Comparison of ENCODE assay signal across 25 mouse cellular contexts in genomic region chr1:138615388-138615787, GRCm38 (mm10). TPM values are rescaled to one million over a fixed set of nuclear protein-coding genes. Genes with fewer than 3 reads are reported as not detected.
DNase-seq lines count a peak whose midpoint lies in the region; ATAC-seq and TF ChIP-seq lines count a peak whose summit lies in the region.
"Had no signal": no experiment of that assay in that cellular context is flagged by ENCODE, and none has a peak within 500 bp of the region (broad histone marks: within the 10 kb centered on the region; RNA-seq: fewer than 3 reads in every experiment).

No protein-coding gene starts in this region.

- dilution Hi-C loops in CH12.LX (cut with MboI; ENCODE audit: extremely low pct_ligation_motif_present, extremely low pct_unique_long_range_greater_than_20kb, low sequenced_read_pairs), result no loop called here

- DNase-seq in heart, postnatal 36 days, result no peak
- no peak for DNase-seq in layer of hippocampus, adult 2 months (ENCODE audit: low spot score in 2 of 2)
- DNase-seq in layer of hippocampus, adult 18-20 months (ENCODE audit: low spot score in 2 of 2), result no peak
- DNase-seq in CH12.LX (ENCODE audit: extremely low read depth), result no peak
- no peak for DNase-seq in lung, postnatal 14 days
- DNase-seq: adrenal gland, postnatal 25 days; cerebellum, adult 2 months; cerebellum, postnatal 14 days; forebrain, postnatal 0 days; gastrocnemius, postnatal 14 days; kidney, adult 8-10 months; liver, embryonic 13.5 days; lung, adult 18-20 months had no signal

- H3K27ac ChIP-seq in heart, embryonic 15.5 days, result 0 out of 2 replicates have a peak overlapping the region, but pooled peaks have one; percentile 3
- H3K27ac ChIP-seq in layer of hippocampus, adult 2 months, result peak overlapping the region; percentile 61; the same call in 1 of the 2 replicates
- H3K27ac ChIP-seq in CH12.LX (ENCODE audit: insufficient read depth, low read depth), result peak overlapping the region; percentile 99
- H3K27ac ChIP-seq in bone marrow macrophage, adult 2 months (ENCODE audit: insufficient read depth, low read depth, low read length), result peak overlapping the region; percentile 92
- no peak overlapping the region for H3K27ac ChIP-seq in intestine, embryonic 16.5 days (ENCODE audit: low read length)
- H3K27ac ChIP-seq: embryonic facial prominence, embryonic 10.5 days; embryonic facial prominence, embryonic 15.5 days; forebrain, embryonic 12.5 days; hindbrain, embryonic 10.5 days; hindbrain, embryonic 15.5 days; limb, embryonic 10.5 days; limb, embryonic 15.5 days; liver, embryonic 13.5 days; midbrain, embryonic 12.5 days had no signal

- TF ChIP-seq POLR2A in CH12.LX (IDR thresholded peaks at IDR 0.05; ENCODE audit: low read depth, low read length), result no peak; the same call in 1 of the 2 replicates
- TF ChIP-seq POLR2A in bone marrow macrophage, adult 2 months (IDR thresholded peaks at IDR 0.05; ENCODE audit: borderline replicate concordance, low read depth, low read length), result no peak

- no peak for TF ChIP-seq CTCF in layer of hippocampus, adult 2 months (conservative IDR thresholded peaks at IDR 0.05)
- no peak for TF ChIP-seq CTCF in CH12.LX (conservative IDR thresholded peaks at IDR 0.05 in 1 of 2, IDR thresholded peaks at IDR 0.05 in 1 of 2; ENCODE audit: low read depth in 2 of 2, low read length in 2 of 2)
- no peak for TF ChIP-seq CTCF in bone marrow macrophage, adult 2 months (IDR thresholded peaks at IDR 0.05; ENCODE audit: low read depth, low read length)

- H3K27me3 ChIP-seq in heart, embryonic 15.5 days, result no peaks in the 10 kb centered on the region
- H3K27me3 ChIP-seq in CH12.LX (replicated peaks), result no peaks in the 10 kb centered on the region
- no peaks in the 10 kb centered on the region for H3K27me3 ChIP-seq in intestine, embryonic 16.5 days (replicated peaks; ENCODE audit: control insufficient read depth, insufficient read depth, low read length)
- H3K27me3 ChIP-seq: embryonic facial prominence, embryonic 15.5 days; forebrain, embryonic 12.5 days; limb, embryonic 15.5 days; liver, embryonic 13.5 days; midbrain, embryonic 12.5 days had no signal

- no peak for TF ChIP-seq EP300 in CH12.LX (IDR thresholded peaks at IDR 0.05; ENCODE audit: low read length)

- H3K4me3 ChIP-seq in heart, embryonic 15.5 days, result no peak overlapping the region
- H3K4me3 ChIP-seq in layer of hippocampus, adult 2 months, result no peak overlapping the region
- H3K4me3 ChIP-seq in CH12.LX (replicated peaks in 1 of 3; ENCODE audit: low read depth in 2 of 3, low read length in 2 of 3, poor library complexity in 1 of 3), result peak overlapping the region; percentile 36 to 55 (median 44)
- peak overlapping the region; percentile 26; the same call in 1 of the 2 replicates for H3K4me3 ChIP-seq in bone marrow macrophage, adult 2 months (ENCODE audit: insufficient read depth, low read length)
- no peak overlapping the region for H3K4me3 ChIP-seq in intestine, embryonic 16.5 days (ENCODE audit: low read length)
- H3K4me3 ChIP-seq: embryonic facial prominence, embryonic 10.5 days; embryonic facial prominence, embryonic 15.5 days; forebrain, embryonic 12.5 days; hindbrain, embryonic 10.5 days; hindbrain, embryonic 15.5 days; limb, embryonic 10.5 days; limb, embryonic 15.5 days; liver, embryonic 13.5 days; midbrain, embryonic 12.5 days had no signal

- in situ Hi-C loops in CH12.LX (cut with MboI; ENCODE audit: low pct_ligation_motif_present, low pct_unique_long_range_greater_than_20kb, low sequenced_read_pairs), result no loop called here

- 63% methylated on average over 3 of the region's 3 CpGs for WGBS in heart, embryonic 15.5 days
- WGBS in intestine, embryonic 16.5 days, result 81% methylated on average over 3 of the region's 3 CpGs

- no peaks in the 10 kb centered on the region for H3K36me3 ChIP-seq in heart, embryonic 15.5 days
- H3K36me3 ChIP-seq in CH12.LX (replicated peaks in 1 of 2; ENCODE audit: control insufficient read depth in 1 of 2, insufficient read depth in 1 of 2, low read length in 1 of 2), result no peaks in the 10 kb centered on the region
- H3K36me3 ChIP-seq in intestine, embryonic 16.5 days (ENCODE audit: control insufficient read depth, insufficient read depth, low read length), result no peaks in the 10 kb centered on the region
- H3K36me3 ChIP-seq: embryonic facial prominence, embryonic 10.5 days; embryonic facial prominence, embryonic 15.5 days; forebrain, embryonic 12.5 days; hindbrain, embryonic 10.5 days; hindbrain, embryonic 15.5 days; limb, embryonic 10.5 days; limb, embryonic 15.5 days; liver, embryonic 13.5 days; midbrain, embryonic 12.5 days had no signal

- intact Hi-C loops in heart, postnatal 36 days (cut with DNase I), result loop anchor here (5.0 to 10.0 kb wide), 4 partner anchors 58 to 309 kb away; no protein-coding TSS in a partner anchor

- ATAC-seq in heart, embryonic 15.5 days (replicated peaks; ENCODE audit: insufficient number of reproducible peaks, insufficient read depth, low FRiP score, low read depth), result no peak
- ATAC-seq in intestine, embryonic 16.5 days, result no peak
- ATAC-seq: forebrain, postnatal 0 days; lung, postnatal 0 days had no signal

- H3K79me2 ChIP-seq in CH12.LX (replicated peaks; ENCODE audit: control insufficient read depth, extremely low read depth, insufficient read depth, poor library complexity, severe bottlenecking), result peaks cover 46% of the 10 kb centered on the region

- no peak overlapping the region for H3K4me2 ChIP-seq in heart, embryonic 15.5 days
- peak overlapping the region; percentile 95 for H3K4me2 ChIP-seq in CH12.LX (ENCODE audit: insufficient read depth, low read depth, poor library complexity, severe bottlenecking)
- H3K4me2 ChIP-seq in intestine, embryonic 16.5 days (ENCODE audit: low read depth, low read length), result no peak overlapping the region
- H3K4me2 ChIP-seq: embryonic facial prominence, embryonic 15.5 days; forebrain, embryonic 12.5 days; hindbrain, embryonic 15.5 days; limb, embryonic 15.5 days; liver, embryonic 13.5 days; midbrain, embryonic 12.5 days had no signal

- H3K9me3 ChIP-seq in heart, embryonic 15.5 days (replicated peaks), result no peaks in the 10 kb centered on the region
- no peaks in the 10 kb centered on the region for H3K9me3 ChIP-seq in CH12.LX (replicated peaks; ENCODE audit: low read length)
- no peaks in the 10 kb centered on the region for H3K9me3 ChIP-seq in intestine, embryonic 16.5 days (ENCODE audit: control insufficient read depth, low read length)
- H3K9me3 ChIP-seq: embryonic facial prominence, embryonic 10.5 days; embryonic facial prominence, embryonic 15.5 days; forebrain, embryonic 12.5 days; hindbrain, embryonic 10.5 days; hindbrain, embryonic 15.5 days; limb, embryonic 10.5 days; limb, embryonic 15.5 days; liver, embryonic 13.5 days; midbrain, embryonic 12.5 days had no signal

- no peak for TF ChIP-seq RAD21 in CH12.LX (IDR thresholded peaks at IDR 0.05; ENCODE audit: low read depth, low read length)

- H3K9ac ChIP-seq in heart, embryonic 15.5 days, result no peak overlapping the region
- peak overlapping the region; percentile 85 for H3K9ac ChIP-seq in CH12.LX (ENCODE audit: insufficient read depth, low read depth)
- no peak overlapping the region for H3K9ac ChIP-seq in intestine, embryonic 16.5 days (ENCODE audit: low read depth, low read length)
- H3K9ac ChIP-seq: embryonic facial prominence, embryonic 15.5 days; forebrain, embryonic 12.5 days; forebrain, postnatal 0 days; hindbrain, embryonic 15.5 days; limb, embryonic 15.5 days; liver, embryonic 13.5 days; midbrain, embryonic 12.5 days had no signal

- H3K4me1 ChIP-seq in heart, embryonic 15.5 days (replicated peaks), result peaks cover 20% of the 10 kb centered on the region
- H3K4me1 ChIP-seq in CH12.LX (ENCODE audit: control insufficient read depth in 1 of 2, insufficient read depth in 2 of 2), result peaks cover 3 to 33% of the 10 kb centered on the region in 2 experiments; a peak in 2 of 4 replicates
- H3K4me1 ChIP-seq in bone marrow macrophage, adult 2 months (ENCODE audit: control insufficient read depth, insufficient read depth, low read length), result peaks cover 37% of the 10 kb centered on the region
- H3K4me1 ChIP-seq in intestine, embryonic 16.5 days (ENCODE audit: control insufficient read depth, insufficient read depth, low read length), result peaks cover 4% of the 10 kb centered on the region; the same call in 1 of the 2 replicates
- H3K4me1 ChIP-seq: limb, embryonic 15.5 days had no signal

TF ChIP-seq in CH12.LX, 34 proteins besides CTCF, POLR2A, EP300 and RAD21:
- no peak for TF ChIP-seq ZKSCAN1 (IDR thresholded peaks at IDR 0.05; ENCODE audit: borderline replicate concordance, low read depth, low read length)
- 0 out of 2 replicates have a peak, but pooled peaks have one; percentile 66 for TF ChIP-seq CHD1 (IDR thresholded peaks at IDR 0.05; ENCODE audit: low read depth, low read length)
- peak; percentile 54; the same call in 1 of the 2 replicates for TF ChIP-seq IRF4 (IDR thresholded peaks at IDR 0.05; ENCODE audit: low read depth, low read length)
- no peak for TF ChIP-seq JUND (conservative IDR thresholded peaks at IDR 0.05; ENCODE audit: low read depth, low read length)
- peak; percentile 59 for TF ChIP-seq ZNF384 (IDR thresholded peaks at IDR 0.05; ENCODE audit: low read depth, low read length)
- no peak for TF ChIP-seq GABPA (IDR thresholded peaks at IDR 0.05; ENCODE audit: insufficient replicate concordance, low read depth, low read length)
- no peak for TF ChIP-seq MYC (IDR thresholded peaks at IDR 0.05; ENCODE audit: low read depth, low read length)
- TF ChIP-seq HCFC1 (IDR thresholded peaks at IDR 0.05; ENCODE audit: low read depth, low read length), result no peak
- TF ChIP-seq E2F4 (IDR thresholded peaks at IDR 0.05; ENCODE audit: insufficient replicate concordance, low read depth, low read length), result no peak
- TF ChIP-seq BHLHE40 (IDR thresholded peaks at IDR 0.05; ENCODE audit: low read depth, low read length), result no peak
- no peak for TF ChIP-seq UBTF (IDR thresholded peaks at IDR 0.05; ENCODE audit: low read depth, low read length)
- TF ChIP-seq SMC3 (IDR thresholded peaks at IDR 0.05; ENCODE audit: low read depth, low read length), result no peak
- no peak for TF ChIP-seq ELF1 (IDR thresholded peaks at IDR 0.05; ENCODE audit: low read depth, low read length)

RNA-seq across cellular contexts. Expression of gene Nek7, which starts 4.6 kb away (rescaled TPM):
- polyA plus RNA-seq in heart, embryonic 15.5 days (2015; fragmentation: Nextera tagmentation; extraction: Ambion mirVana), result 44.4 and 45.7 TPM in 2 replicates
- 10 to 100 TPM; 78.8 to 80.0 TPM for total RNA-seq in heart, postnatal 36 days (2021)
- 10 to 100 TPM; 33.9 to 34.9 TPM for total RNA-seq in layer of hippocampus, adult 2 months (2021)
- total RNA-seq in layer of hippocampus, adult 18-20 months (2021), result 10 to 100 TPM; 35.9 to 39.7 TPM
- total RNA-seq in CH12.LX (2012; rRNA removed) (29.1 and 34.1 TPM in 2 replicates), CH12.LX (2014; rRNA removed) (75.1 and 86.1 TPM in 2 replicates)
- 61.8 and 63.7 TPM in 2 replicates for polyA plus RNA-seq in CH12.LX (2012; ENCODE audit: insufficient read length, low read depth)
- 78.1 and 79.1 TPM in 2 replicates for polyA plus RNA-seq in bone marrow macrophage, adult 2 months (2012; ENCODE audit: insufficient read depth, insufficient read length, missing spikeins)
- 18.3 and 19.2 TPM in 2 replicates for polyA plus RNA-seq in intestine, embryonic 16.5 days (2015; fragmentation: Nextera tagmentation; extraction: Ambion mirVana)

Comparison
In these comparisons a context has a peak if more than half of its experiments do, and no peak if none do; other contexts are left out.
1. H3K4me3 ChIP-seq: peak in CH12.LX (3 of 3) and bone marrow macrophage, adult 2 months (single experiment); none in heart, embryonic 15.5 days (single experiment), layer of hippocampus, adult 2 months (single experiment) and intestine, embryonic 16.5 days (single experiment).